Mouse (Mus musculus): ENCODE results near the gene Ccnb1ip1. TPM values are rescaled to one million over a fixed set of nuclear protein-coding genes. Genes with fewer than 3 reads are reported as not detected.

Gene Ccnb1ip1
- polyA plus RNA-seq, 1 experiment from 2014 or later, result not detected

DNA sequence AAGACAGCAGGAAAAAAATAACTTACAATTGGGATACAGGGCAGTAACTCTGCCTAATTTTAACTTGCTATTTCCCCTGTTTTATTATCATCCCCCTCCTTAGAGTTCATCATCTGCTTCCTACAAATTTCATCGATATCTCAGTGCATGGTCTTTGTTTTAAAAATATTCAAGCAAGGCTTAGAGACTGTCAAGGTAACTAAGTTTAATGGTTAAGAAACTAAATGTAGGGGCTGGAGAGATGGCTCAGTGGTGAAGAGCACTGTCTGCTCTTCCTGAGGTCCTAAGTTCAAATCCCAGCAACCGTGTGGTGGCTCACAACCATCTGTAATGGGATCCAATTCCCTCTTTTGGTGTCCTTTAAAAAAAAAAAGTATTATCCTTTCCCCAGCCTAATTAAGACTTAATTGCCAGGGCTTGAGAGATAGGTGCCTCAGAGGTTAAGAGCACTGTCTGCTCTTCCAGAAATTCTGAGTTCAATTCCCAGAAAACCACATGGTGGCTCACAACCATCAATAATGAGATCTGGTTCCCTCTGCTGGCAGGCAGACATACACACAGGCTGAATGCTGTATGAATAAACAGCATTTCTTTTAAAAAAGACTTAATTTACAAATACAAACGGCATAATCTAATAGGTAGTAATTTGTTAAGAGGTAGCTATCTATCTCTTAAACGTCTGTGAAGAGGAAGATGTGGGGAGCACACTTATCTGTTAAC lies 4.5 kb downstream of the Ccnb1ip1 start:
- H3K4me1 ChIP-seq (replicated peaks; ENCODE audit: control insufficient read depth, insufficient read depth, low read length), result no peaks in the 10 kb centered on the region
- WGBS, result 62% methylated on average over 4 of the region's 4 CpGs
- TF ChIP-seq CTCF (IDR thresholded peaks at IDR 0.05; ENCODE audit: low read depth), result peak; percentile 74
- no peaks in the 10 kb centered on the region for H3K9me3 ChIP-seq (ENCODE audit: control insufficient read depth)
- H3K4me2 ChIP-seq (replicated peaks; ENCODE audit: low read depth), result no peak overlapping the region
- no peak for ATAC-seq
- H3K4me3 ChIP-seq (ENCODE audit: low read depth, low read length), result no peak overlapping the region
- no peaks in the 10 kb centered on the region for H3K27me3 ChIP-seq (replicated peaks; ENCODE audit: control insufficient read depth, insufficient read depth, low read length)
- no peaks in the 10 kb centered on the region for H3K36me3 ChIP-seq (ENCODE audit: control insufficient read depth, insufficient read depth)
- no peak overlapping the region for H3K27ac ChIP-seq (ENCODE audit: low read depth, low read length)
- H3K9ac ChIP-seq (ENCODE audit: low read depth, low read length), result no peak overlapping the region

DNA sequence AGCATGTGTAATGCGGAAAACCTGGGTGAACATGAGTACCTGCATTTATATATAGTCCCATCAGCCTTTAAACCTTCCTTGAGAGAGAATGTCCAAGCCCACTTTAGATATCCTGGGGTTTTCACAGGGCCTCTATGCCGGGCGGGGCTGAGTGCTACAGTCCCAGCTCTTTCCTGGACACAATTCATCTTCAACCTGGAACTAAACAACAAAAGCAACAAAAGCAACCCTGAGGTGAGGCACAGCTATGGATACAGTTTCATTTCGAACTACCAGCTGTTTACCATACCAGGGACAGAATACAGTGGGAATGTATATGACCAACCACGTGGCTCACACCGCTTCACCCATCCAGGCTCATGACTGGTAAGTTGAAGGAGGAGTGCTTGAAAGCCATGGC lies 5.1 kb downstream of the Ccnb1ip1 start:
- no peak overlapping the region for H3K9ac ChIP-seq (ENCODE audit: low read depth, low read length)
- H3K36me3 ChIP-seq (ENCODE audit: control insufficient read depth, insufficient read depth), result no peaks in the 10 kb centered on the region
- ATAC-seq, result no peak
- H3K4me3 ChIP-seq (ENCODE audit: low read depth, low read length), result no peak overlapping the region
- no peaks in the 10 kb centered on the region for H3K9me3 ChIP-seq (ENCODE audit: control insufficient read depth)
- WGBS, result 86% methylated on average over 6 of the region's 6 CpGs
- H3K4me2 ChIP-seq (replicated peaks; ENCODE audit: low read depth), result no peak overlapping the region
- no peak overlapping the region for H3K27ac ChIP-seq (ENCODE audit: low read depth, low read length)
- H3K27me3 ChIP-seq (replicated peaks; ENCODE audit: control insufficient read depth, insufficient read depth, low read length), result no peaks in the 10 kb centered on the region
- no peaks in the 10 kb centered on the region for H3K4me1 ChIP-seq (replicated peaks; ENCODE audit: control insufficient read depth, insufficient read depth, low read length)
- no peak for TF ChIP-seq CTCF (IDR thresholded peaks at IDR 0.05; ENCODE audit: low read depth)

- H3K9me3 ChIP-seq (ENCODE audit: control insufficient read depth), result no peaks in the 10 kb centered on the region
- H3K36me3 ChIP-seq (ENCODE audit: control insufficient read depth, insufficient read depth), result no peaks in the 10 kb centered on the region
- WGBS, result 6% methylated on average over 3 of the region's 3 CpGs
- no peaks in the 10 kb centered on the region for H3K27me3 ChIP-seq (replicated peaks; ENCODE audit: control insufficient read depth, insufficient read depth, low read length)
- no peaks in the 10 kb centered on the region for H3K4me1 ChIP-seq (replicated peaks; ENCODE audit: control insufficient read depth, insufficient read depth, low read length)
- no peak overlapping the region for H3K4me2 ChIP-seq (replicated peaks; ENCODE audit: low read depth)
- TF ChIP-seq CTCF (IDR thresholded peaks at IDR 0.05; ENCODE audit: low read depth), result peak; percentile 66
- H3K27ac ChIP-seq (ENCODE audit: low read depth, low read length), result no peak overlapping the region
- no peak overlapping the region for H3K4me3 ChIP-seq (ENCODE audit: low read depth, low read length)
- no peak for ATAC-seq
- H3K9ac ChIP-seq (ENCODE audit: low read depth, low read length), result no peak overlapping the region
These were observed 7.9 kb downstream of the Ccnb1ip1 start for GRCm38 (mm10) chr14:50799502-50800259.

GRCm38 (mm10) chr14:50798512-50798911 lies 9.0 kb downstream of the Ccnb1ip1 start:
- Histone ChIP-seq H3K4me2 (replicated peaks; ENCODE audit: low read depth) (no peak overlapping the region), H3K4me1 (replicated peaks; ENCODE audit: control insufficient read depth, insufficient read depth, low read length) (no peaks in the 10 kb centered on the region), H3K27ac (ENCODE audit: low read depth, low read length) (no peak overlapping the region), H3K9ac (ENCODE audit: low read depth, low read length) (no peak overlapping the region), H3K4me3 (ENCODE audit: low read depth, low read length) (no peak overlapping the region), H3K9me3 (ENCODE audit: control insufficient read depth) (no peaks in the 10 kb centered on the region), H3K36me3 (ENCODE audit: control insufficient read depth, insufficient read depth) (no peaks in the 10 kb centered on the region), H3K27me3 (replicated peaks; ENCODE audit: control insufficient read depth, insufficient read depth, low read length) (no peaks in the 10 kb centered on the region)
- WGBS, result 39% methylated on average over 2 of the region's 2 CpGs
- TF ChIP-seq CTCF (IDR thresholded peaks at IDR 0.05; ENCODE audit: low read depth), result peak; percentile 61
- no peak for ATAC-seq

DNA sequence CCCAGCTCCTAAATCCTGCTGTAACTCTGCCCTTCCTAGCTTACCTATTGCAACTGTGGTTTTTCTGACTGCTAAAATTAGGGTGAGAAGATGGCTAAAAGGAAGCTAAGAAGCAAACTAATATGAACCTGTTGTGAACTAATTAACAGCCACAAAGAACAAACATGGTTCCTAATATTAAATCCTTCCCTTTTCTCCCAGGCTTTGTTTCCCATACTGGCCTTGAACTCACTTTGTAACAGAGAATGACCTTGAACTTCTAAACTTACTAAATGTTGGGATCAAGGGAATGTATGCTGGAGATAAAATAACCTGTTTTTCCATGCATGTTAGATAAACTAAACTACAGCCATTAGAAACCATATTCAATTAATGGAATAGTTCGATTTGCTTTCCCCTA lies 11.1 kb downstream of the Ccnb1ip1 start:
- no peak for ATAC-seq
- no peak for TF ChIP-seq CTCF (IDR thresholded peaks at IDR 0.05; ENCODE audit: low read depth)
- no peak overlapping the region for H3K9ac ChIP-seq (ENCODE audit: low read depth, low read length)
- no peak overlapping the region for H3K27ac ChIP-seq (ENCODE audit: low read depth, low read length)
- no peak overlapping the region for H3K4me2 ChIP-seq (replicated peaks; ENCODE audit: low read depth)
- H3K9me3 ChIP-seq (ENCODE audit: control insufficient read depth), result no peaks in the 10 kb centered on the region
- no peaks in the 10 kb centered on the region for H3K27me3 ChIP-seq (replicated peaks; ENCODE audit: control insufficient read depth, insufficient read depth, low read length)
- 86% methylated on average over 1 of the region's 1 CpGs for WGBS
- no peaks in the 10 kb centered on the region for H3K4me1 ChIP-seq (replicated peaks; ENCODE audit: control insufficient read depth, insufficient read depth, low read length)
- H3K36me3 ChIP-seq (ENCODE audit: control insufficient read depth, insufficient read depth), result no peaks in the 10 kb centered on the region
- no peak overlapping the region for H3K4me3 ChIP-seq (ENCODE audit: low read depth, low read length)

DNA sequence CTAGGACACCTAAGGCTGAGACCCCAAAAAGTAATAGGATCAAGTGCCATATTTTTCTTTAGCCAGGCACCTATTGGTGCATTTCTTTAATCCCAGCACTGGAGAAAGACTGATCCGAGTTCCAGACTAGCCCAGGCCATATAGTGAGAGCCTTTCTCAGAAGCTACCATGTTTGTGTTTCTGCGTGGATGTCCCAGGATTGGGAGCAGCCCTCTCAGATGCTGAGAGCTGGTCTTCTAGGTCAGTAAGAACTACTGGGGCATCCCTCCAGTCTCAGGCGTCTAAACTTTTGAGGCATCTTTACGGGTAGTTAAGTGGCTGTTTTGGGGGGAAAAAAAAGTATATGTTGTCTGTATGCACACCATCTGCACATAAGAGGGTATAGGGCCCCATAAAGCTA lies 11.6 kb downstream of the Ccnb1ip1 start:
- ATAC-seq, result no peak
- no peak overlapping the region for H3K4me3 ChIP-seq (ENCODE audit: low read depth, low read length)
- no peaks in the 10 kb centered on the region for H3K4me1 ChIP-seq (replicated peaks; ENCODE audit: control insufficient read depth, insufficient read depth, low read length)
- H3K27me3 ChIP-seq (replicated peaks; ENCODE audit: control insufficient read depth, insufficient read depth, low read length), result no peaks in the 10 kb centered on the region
- no peak overlapping the region for H3K27ac ChIP-seq (ENCODE audit: low read depth, low read length)
- H3K9ac ChIP-seq (ENCODE audit: low read depth, low read length), result no peak overlapping the region
- H3K36me3 ChIP-seq (ENCODE audit: control insufficient read depth, insufficient read depth), result no peaks in the 10 kb centered on the region
- H3K4me2 ChIP-seq (replicated peaks; ENCODE audit: low read depth), result no peak overlapping the region
- H3K9me3 ChIP-seq (ENCODE audit: control insufficient read depth), result no peaks in the 10 kb centered on the region
- TF ChIP-seq CTCF (IDR thresholded peaks at IDR 0.05; ENCODE audit: low read depth), result no peak
- 86% methylated on average over 4 of the region's 4 CpGs for WGBS

Measured in intestine, postnatal 0 days (tissue).